Comparison of ENCODE assay signal across 8 mouse cellular contexts in the genomic region with DNA sequence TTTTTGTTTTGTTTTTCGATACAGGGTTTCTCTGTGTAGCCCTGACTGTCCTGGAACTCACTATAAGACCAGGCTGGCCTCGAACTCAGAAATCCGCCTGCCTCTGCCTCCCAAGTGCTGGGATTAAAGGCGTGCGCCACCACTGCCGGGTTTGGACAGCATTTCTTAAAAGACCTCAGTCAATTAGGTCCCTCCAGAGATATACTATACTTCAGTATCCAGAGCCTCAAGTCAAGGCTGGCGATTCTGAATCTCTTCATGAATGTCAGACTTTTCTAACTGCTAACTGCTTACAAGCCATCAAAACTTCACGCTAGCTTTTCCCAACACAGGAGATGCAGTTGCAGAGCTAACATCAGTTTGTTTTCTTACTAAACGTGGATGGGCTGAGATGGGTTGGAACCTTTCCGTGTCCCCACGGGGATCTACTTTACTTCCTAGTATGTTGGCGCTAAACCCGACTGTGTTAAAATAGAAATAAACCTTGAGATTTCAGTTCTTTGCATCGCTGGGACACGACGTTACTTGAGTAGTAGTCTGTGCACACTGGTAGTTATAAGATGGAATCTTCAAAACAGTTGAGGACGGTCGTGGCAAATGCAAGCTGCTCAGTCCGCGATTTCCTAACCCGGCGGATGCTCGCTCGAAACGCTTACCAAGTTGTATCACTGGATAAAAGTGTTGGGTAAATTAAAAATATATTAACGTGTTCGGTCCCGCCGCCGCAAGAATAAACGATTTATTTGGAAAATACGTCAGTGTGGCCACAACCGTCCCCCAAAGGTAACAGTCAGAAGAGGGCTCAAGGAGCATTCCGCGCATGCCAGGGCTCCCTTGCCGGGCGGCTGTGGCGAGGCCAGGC. TPM values are rescaled to one million over a fixed set of nuclear protein-coding genes. Genes with fewer than 3 reads are reported as not detected.
DNase-seq lines count a peak whose midpoint lies in the region; ATAC-seq and TF ChIP-seq lines count a peak whose summit lies in the region.

No protein-coding gene starts in this region.

- peaks cover 29% of the 10 kb centered on the region for H3K36me3 ChIP-seq in embryonic facial prominence, embryonic 12.5 days
- peaks cover 31% of the 10 kb centered on the region for H3K36me3 ChIP-seq in limb, embryonic 10.5 days
- peaks cover 24% of the 10 kb centered on the region for H3K36me3 ChIP-seq in midbrain, postnatal 0 days (ENCODE audit: insufficient read depth, low read length)

- no peaks in the 10 kb centered on the region for H3K27me3 ChIP-seq in embryonic facial prominence, embryonic 12.5 days
- H3K27me3 ChIP-seq in limb, embryonic 10.5 days (ENCODE audit: low read depth, poor library complexity, severe bottlenecking) = no peaks in the 10 kb centered on the region
- H3K27me3 ChIP-seq in midbrain, postnatal 0 days (ENCODE audit: insufficient read depth, low read length) = no peaks in the 10 kb centered on the region

- ATAC-seq in embryonic facial prominence, embryonic 12.5 days (ENCODE audit: insufficient number of reproducible peaks, insufficient read depth, low FRiP score, low TSS enrichment) = peak; percentile 81
- 0 out of 2 replicates have a peak, but pooled peaks have one; percentile 6 for ATAC-seq in midbrain, postnatal 0 days (ENCODE audit: low FRiP score)

- WGBS in embryonic facial prominence, embryonic 12.5 days = 20% methylated on average over 38 of the region's 38 CpGs
- 24% methylated on average over 38 of the region's 38 CpGs for WGBS in limb, embryonic 10.5 days
- WGBS in midbrain, postnatal 0 days = 19% methylated on average over 38 of the region's 38 CpGs

- H3K9me3 ChIP-seq in embryonic facial prominence, embryonic 12.5 days = no peaks in the 10 kb centered on the region
- H3K9me3 ChIP-seq in limb, embryonic 10.5 days (replicated peaks) = no peaks in the 10 kb centered on the region
- H3K9me3 ChIP-seq in midbrain, postnatal 0 days (ENCODE audit: low read length) = no peaks in the 10 kb centered on the region

- H3K9ac ChIP-seq in embryonic facial prominence, embryonic 12.5 days = peak overlapping the region; percentile 98
- H3K9ac ChIP-seq in midbrain, postnatal 0 days (replicated peaks; ENCODE audit: low read length, poor library complexity, severe bottlenecking) = peak overlapping the region; percentile 92

- peak overlapping the region; percentile 82 for H3K4me3 ChIP-seq in embryonic facial prominence, embryonic 12.5 days
- peak overlapping the region; percentile 93 for H3K4me3 ChIP-seq in limb, embryonic 10.5 days
- H3K4me3 ChIP-seq in midbrain, postnatal 0 days (ENCODE audit: low read depth, low read length) = peak overlapping the region; percentile 86

- TF ChIP-seq CTCF in midbrain, postnatal 0 days (IDR thresholded peaks at IDR 0.05) = no peak

- H3K27ac ChIP-seq in embryonic facial prominence, embryonic 12.5 days = peak overlapping the region; percentile 91
- peak overlapping the region; percentile 97 for H3K27ac ChIP-seq in limb, embryonic 10.5 days
- peak overlapping the region; percentile 95 for H3K27ac ChIP-seq in midbrain, postnatal 0 days (ENCODE audit: low read depth, low read length)

- H3K4me1 ChIP-seq in embryonic facial prominence, embryonic 12.5 days = peaks cover 11% of the 10 kb centered on the region
- peaks cover 18% of the 10 kb centered on the region for H3K4me1 ChIP-seq in limb, embryonic 10.5 days
- peaks cover 10% of the 10 kb centered on the region for H3K4me1 ChIP-seq in midbrain, postnatal 0 days (ENCODE audit: insufficient read depth, low read length)

- peak; percentile 85 for DNase-seq in lung, adult 18-20 months
- DNase-seq in lung, postnatal 14 days = no peak
- DNase-seq in limb, embryonic 10.5 days (ENCODE audit: low spot score) = no peak
- DNase-seq in midbrain, postnatal 0 days (ENCODE audit: low spot score) = peak; percentile 47
- no peak for DNase-seq in adipocyte (ENCODE audit: low spot score)
- DNase-seq in left cerebral cortex, adult 9 months (ENCODE audit: low spot score in 2 of 2) = no peak
- no peak for DNase-seq in layer of hippocampus, adult 8-10 months (ENCODE audit: low spot score in 2 of 2)

- H3K4me2 ChIP-seq in embryonic facial prominence, embryonic 12.5 days (replicated peaks) = peak overlapping the region; percentile 85
- peak overlapping the region; percentile 85 for H3K4me2 ChIP-seq in midbrain, postnatal 0 days (ENCODE audit: low read depth, low read length, poor library complexity, severe bottlenecking)

RNA-seq across cellular contexts. Expression of a gene that starts 0.7 kb away (rescaled TPM):
- 13.1 and 13.6 TPM in 2 replicates for polyA plus RNA-seq in embryonic facial prominence, embryonic 12.5 days (2016; fragmentation: Nextera tagmentation; extraction: Ambion mirVana)
- 11.3 and 11.7 TPM in 2 replicates for polyA plus RNA-seq in limb, embryonic 10.5 days (2016; fragmentation: Nextera tagmentation; extraction: Ambion mirVana)
- 4.4 and 6.6 TPM in 2 replicates for total RNA-seq in midbrain, postnatal 0 days (2014; rRNA removed)
- 8.7 and 10.2 TPM in 2 replicates for polyA plus RNA-seq in midbrain, postnatal 0 days (2015; fragmentation: Nextera tagmentation; extraction: Ambion mirVana)
- 1 to 10 TPM; 4.5 to 5.4 (median 4.9) TPM for total RNA-seq in layer of hippocampus, adult 8-10 months (2022)

RNA-seq across cellular contexts. Expression of a gene that starts 0.8 kb away (rescaled TPM):
- 101 and 104 TPM in 2 replicates for polyA plus RNA-seq in embryonic facial prominence, embryonic 12.5 days (2016; fragmentation: Nextera tagmentation; extraction: Ambion mirVana)
- polyA plus RNA-seq in limb, embryonic 10.5 days (2016; fragmentation: Nextera tagmentation; extraction: Ambion mirVana) = 133 and 148 TPM in 2 replicates
- 103 and 128 TPM in 2 replicates for total RNA-seq in midbrain, postnatal 0 days (2014; rRNA removed)
- 112 and 116 TPM in 2 replicates for polyA plus RNA-seq in midbrain, postnatal 0 days (2015; fragmentation: Nextera tagmentation; extraction: Ambion mirVana)
- total RNA-seq in layer of hippocampus, adult 8-10 months (2022) = 100 to 1,000 TPM; 118 to 138 (median 130) TPM

RNA-seq across cellular contexts. Expression of a gene that starts 32.8 kb away (rescaled TPM):
- 1.1 and 1.2 TPM in 2 replicates for polyA plus RNA-seq in embryonic facial prominence, embryonic 12.5 days (2016; fragmentation: Nextera tagmentation; extraction: Ambion mirVana)
- 0.51 and 0.73 TPM in 2 replicates for polyA plus RNA-seq in limb, embryonic 10.5 days (2016; fragmentation: Nextera tagmentation; extraction: Ambion mirVana)
- 3.1 and 4.1 TPM in 2 replicates for total RNA-seq in midbrain, postnatal 0 days (2014; rRNA removed)
- 0.36 and 0.44 TPM in 2 replicates for polyA plus RNA-seq in midbrain, postnatal 0 days (2015; fragmentation: Nextera tagmentation; extraction: Ambion mirVana)
- total RNA-seq in layer of hippocampus, adult 8-10 months (2022) = 1 to 10 TPM; 4.7 to 5.9 (median 5.6) TPM

RNA-seq across cellular contexts. Expression of a gene that starts 33.7 kb away (rescaled TPM):
- 503 and 527 TPM in 2 replicates for polyA plus RNA-seq in embryonic facial prominence, embryonic 12.5 days (2016; fragmentation: Nextera tagmentation; extraction: Ambion mirVana)
- polyA plus RNA-seq in limb, embryonic 10.5 days (2016; fragmentation: Nextera tagmentation; extraction: Ambion mirVana) = 491 and 543 TPM in 2 replicates
- 391 and 398 TPM in 2 replicates for total RNA-seq in midbrain, postnatal 0 days (2014; rRNA removed)
- 261 and 274 TPM in 2 replicates for polyA plus RNA-seq in midbrain, postnatal 0 days (2015; fragmentation: Nextera tagmentation; extraction: Ambion mirVana)
- total RNA-seq in layer of hippocampus, adult 8-10 months (2022) = 100 to 1,000 TPM; 432 to 530 (median 469) TPM

RNA-seq across cellular contexts. Expression of a gene that starts 42.3 kb away (rescaled TPM):
- 67.1 and 90.7 TPM in 2 replicates for polyA plus RNA-seq in embryonic facial prominence, embryonic 12.5 days (2016; fragmentation: Nextera tagmentation; extraction: Ambion mirVana)
- polyA plus RNA-seq in limb, embryonic 10.5 days (2016; fragmentation: Nextera tagmentation; extraction: Ambion mirVana) = 2.7 and 3.8 TPM in 2 replicates
- total RNA-seq in midbrain, postnatal 0 days (2014; rRNA removed) = 1.9 and 7.4 TPM in 2 replicates
- polyA plus RNA-seq in midbrain, postnatal 0 days (2015; fragmentation: Nextera tagmentation; extraction: Ambion mirVana) = 4.6 and 4.8 TPM in 2 replicates
- total RNA-seq in layer of hippocampus, adult 8-10 months (2022) = 1 to 10 TPM; 2.3 to 3.7 (median 2.9) TPM

Comparison
In these comparisons a context has a peak if more than half of its experiments do, and no peak if none do; other contexts are left out.
1. DNase-seq: peak in lung, adult 18-20 months (2 of 2) and midbrain, postnatal 0 days (single experiment); none in lung, postnatal 14 days (single experiment), limb, embryonic 10.5 days (single experiment), adipocyte (single experiment), left cerebral cortex, adult 9 months (0 of 2) and layer of hippocampus, adult 8-10 months (0 of 2).
2. Peak in every context shown above with its lines, with median percentiles within 50 percentile points of each other: H3K27ac ChIP-seq and H3K4me3 ChIP-seq.